Mouse (Mus musculus) bone marrow macrophage, adult 2 months (primary cell): ENCODE data around the gene Calm3. TPM values are rescaled to one million over a fixed set of nuclear protein-coding genes. Genes with fewer than 3 reads are reported as not detected.
"Not testable (repeated sequence)": the region's sequence is repeated elsewhere in the genome, so short reads cannot be mapped to it uniquely, and the experiment has no call there.

Source experiments
- H3K27ac ChIP-seq: 2 replicates; pipeline ENCODE4 v1.5.1; 2012; ENCODE audit warnings: low read depth, low read length; ENCODE audit not compliant: insufficient read depth
- H3K4me1 ChIP-seq: 2 replicates; pipeline ENCODE4 v1.6.1; 2012; ENCODE audit warnings: low read length; ENCODE audit not compliant: control insufficient read depth, insufficient read depth
- H3K4me3 ChIP-seq: 2 replicates; pipeline ENCODE4 v1.5.1; 2012; ENCODE audit warnings: mild to moderate bottlenecking, low read length, moderate library complexity; ENCODE audit not compliant: insufficient read depth
- CTCF ChIP-seq: IDR thresholded peaks from 2 replicates; pipeline ENCODE4 v1.5.1; 2012; ENCODE audit warnings: low read depth, mild to moderate bottlenecking, low read length, moderate library complexity
- POLR2A ChIP-seq: IDR thresholded peaks from 2 replicates; pipeline ENCODE4 v1.6.1; 2012; ENCODE audit warnings: mild to moderate bottlenecking, low read depth, low read length, borderline replicate concordance
- polyA plus RNA-seq: library from polyadenylated mRNA; stranded (reverse); fragments of >200 nt; gene quantifications from 2 replicates; pipeline ENCODE4 v1.2.4, GENCODE M21; 2012; ENCODE audit not compliant: missing spikeins, insufficient read depth, insufficient read length

Calm3 gene
- polyA plus RNA-seq, result 373 and 387 TPM in 2 replicates

GRCm38 (mm10) chr7:16924037-16924834 lies at the start of gene Calm3:
Calm3 (minus strand) TSS chr7:16924114.
- Histone ChIP-seq H3K4me3 (peak within 1 kb of the TSS; percentile 88), H3K4me1 (peaks cover 7% of the 10 kb centered on the region), H3K27ac (peak within 1 kb of the TSS; percentile 96)
- TF ChIP-seq CTCF (no peak), POLR2A (no peak)

DNA sequence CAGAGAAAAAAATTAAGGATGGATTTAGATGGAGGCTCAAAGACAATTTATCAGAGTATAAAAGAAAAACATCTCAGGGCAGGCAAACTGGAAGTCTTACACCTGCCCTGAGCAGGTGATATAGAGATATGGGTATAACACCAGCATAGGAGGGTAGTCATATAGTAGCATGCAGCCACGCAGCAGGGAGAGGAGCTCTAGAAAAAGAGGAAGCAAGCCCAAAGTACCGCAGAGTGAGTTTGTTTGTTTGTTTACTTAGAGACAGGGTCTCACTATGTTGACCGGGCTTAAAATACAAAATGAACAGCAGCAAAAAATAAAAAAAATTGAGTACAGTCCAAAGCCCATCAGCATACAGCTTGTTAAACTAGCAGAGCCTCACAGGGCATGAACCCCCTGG lies 47.2 kb upstream of the Calm3 start:
- no peak overlapping the region for H3K4me3 ChIP-seq
- H3K27ac ChIP-seq, result no peak overlapping the region
- no peak for TF ChIP-seq CTCF
- TF ChIP-seq POLR2A, result no peak
- peaks cover 5% of the 10 kb centered on the region; the same call in 1 of the 2 replicates for H3K4me1 ChIP-seq

DNA sequence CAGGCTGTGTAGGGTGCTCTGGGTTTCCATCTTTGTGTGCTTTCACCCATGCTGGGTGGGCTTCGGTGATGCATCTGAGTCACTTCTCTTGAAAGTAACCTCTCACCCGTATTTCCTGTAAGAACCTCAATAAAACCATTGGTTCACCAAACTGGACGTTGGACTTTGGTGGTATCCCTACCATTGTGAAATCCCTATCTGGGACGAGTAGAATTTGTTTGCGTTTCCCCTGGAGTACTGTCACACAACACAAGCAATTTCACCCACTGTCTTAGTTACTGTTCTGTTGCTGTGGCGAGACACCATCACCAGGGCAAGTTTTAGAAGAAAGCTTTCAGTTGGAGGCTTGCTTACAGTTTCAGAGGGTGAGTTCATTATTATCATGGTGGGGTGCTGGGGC lies 44.5 kb upstream of the Calm3 start:
- H3K4me3 ChIP-seq, result no peak overlapping the region
- no peak for TF ChIP-seq POLR2A
- no peak for TF ChIP-seq CTCF
- H3K27ac ChIP-seq, result no peak overlapping the region
- H3K4me1 ChIP-seq, result peaks cover 4% of the 10 kb centered on the region; the same call in 1 of the 2 replicates

- Histone ChIP-seq H3K4me1 (no peaks in the 10 kb centered on the region), H3K4me3 (no peak overlapping the region), H3K27ac (no peak overlapping the region)
- TF ChIP-seq CTCF (no peak), POLR2A (no peak)
Measured at GRCm38 (mm10) chr7:16961678-16962077, 37.8 kb upstream of the Calm3 start.

DNA sequence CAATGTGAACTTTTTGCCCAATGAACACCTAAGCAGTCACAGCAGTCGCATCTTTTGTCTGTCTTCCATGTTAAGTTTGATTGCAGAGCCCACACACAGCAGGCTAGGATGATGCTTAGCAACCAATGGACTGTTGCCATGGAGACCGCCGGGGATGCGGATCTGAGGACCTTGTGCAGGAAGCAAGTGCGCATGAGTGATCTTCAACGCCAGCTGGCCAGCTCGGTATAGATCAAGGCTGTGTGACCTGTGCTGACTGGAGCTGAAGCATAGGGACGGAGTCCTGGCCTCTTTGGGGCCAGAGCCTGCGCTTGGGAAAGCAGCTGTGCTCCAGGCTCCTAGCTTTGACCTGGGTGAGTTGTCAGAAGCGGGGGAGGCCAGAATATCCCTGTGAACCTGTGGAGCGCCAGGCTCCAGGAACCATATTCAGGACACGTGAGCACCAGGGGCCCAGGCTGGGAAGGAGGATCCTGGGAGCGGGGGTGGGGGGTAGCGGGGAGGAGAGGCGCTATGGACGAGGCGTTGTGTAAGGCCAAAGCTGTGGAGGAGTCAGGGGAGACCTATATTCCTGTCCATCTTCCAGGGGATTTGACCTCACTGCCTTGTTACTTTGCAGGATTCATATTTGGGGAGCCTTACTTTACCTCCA lies 35.7 kb upstream of the Calm3 start, which contains the start of gene Pnmal1:
Pnmal1 (plus strand) TSS at position 141 of the 649 bp plus-strand sequence.
- H3K27ac ChIP-seq, result no peak within 1 kb of the TSS
- TF ChIP-seq CTCF, result no peak
- TF ChIP-seq POLR2A, result no peak
- H3K4me1 ChIP-seq, result no peaks in the 10 kb centered on the region

GRCm38 (mm10) chr7:16956410-16957265 lies 32.7 kb upstream of the Calm3 start:
- no peaks in the 10 kb centered on the region for H3K4me1 ChIP-seq
- TF ChIP-seq POLR2A (no peak), CTCF (no peak)

More for the DNA sequence above, 35.7 kb upstream of the Calm3 start, which contains the start of gene Pnmal1:
- H3K4me3 ChIP-seq, result no peak within 1 kb of the TSS

DNA sequence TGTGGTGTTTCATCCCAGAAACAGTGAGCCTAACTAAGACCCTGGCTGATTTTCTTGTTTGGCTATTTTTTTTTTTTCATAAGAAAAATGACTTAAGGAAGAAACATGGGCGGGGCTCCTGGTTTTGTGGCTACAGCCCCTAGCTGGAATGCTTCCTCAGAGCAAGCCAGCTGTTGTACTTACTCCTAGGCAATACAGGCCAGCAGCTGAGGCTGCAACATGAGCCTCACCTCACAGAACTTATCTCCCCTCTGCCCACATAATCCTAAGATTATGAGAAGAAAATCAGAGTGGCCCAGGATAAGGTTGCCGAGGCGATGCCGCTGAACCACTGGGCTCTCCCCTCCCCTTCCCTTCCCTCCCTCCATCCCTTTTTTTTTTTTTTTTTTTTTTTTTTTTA lies 31.8 kb upstream of the Calm3 start:
- no peak overlapping the region for H3K27ac ChIP-seq
- H3K4me3 ChIP-seq, result no peak overlapping the region
- TF ChIP-seq POLR2A, result no peak
- no peak for TF ChIP-seq CTCF

More at GRCm38 (mm10) chr7:16956410-16957265, 32.7 kb upstream of the Calm3 start:
- no peak overlapping the region for H3K27ac ChIP-seq
- H3K4me3 ChIP-seq, result no peak overlapping the region

GRCm38 (mm10) chr7:16953776-16954175 lies 29.9 kb upstream of the Calm3 start:
- not testable (repeated sequence) for H3K4me3 ChIP-seq, H3K27ac ChIP-seq, H3K4me1 ChIP-seq

More for the DNA sequence above, 31.8 kb upstream of the Calm3 start:
- H3K4me1 ChIP-seq, result no peaks in the 10 kb centered on the region

- H3K27ac ChIP-seq, result no peak overlapping the region
- no peaks in the 10 kb centered on the region for H3K4me1 ChIP-seq
- H3K4me3 ChIP-seq, result no peak overlapping the region
- peak; percentile 32; the same call in 1 of the 2 replicates for TF ChIP-seq CTCF
- TF ChIP-seq POLR2A, result no peak
Measured at GRCm38 (mm10) chr7:16950861-16951635, 27.1 kb upstream of the Calm3 start.
